Mouse (Mus musculus): ENCODE results near the gene Siah3.
A peak's percentile ranks its signal among the peaks of the same experiment; 100 is the strongest.

The Siah3 gene

GRCm38 (mm10) chr14:75455361-75455742, 430 bp upstream of the Siah3 start:
- no peak for DNase-seq (ENCODE audit: low read depth, low spot score)
- no peaks in the 10 kb centered on the region for H3K27me3 ChIP-seq (ENCODE audit: control insufficient read depth, insufficient read depth, low read length, poor library complexity, severe bottlenecking)
- no peaks in the 10 kb centered on the region for H3K36me3 ChIP-seq (ENCODE audit: control insufficient read depth, insufficient read depth, low read length, poor library complexity, severe bottlenecking)

DNA sequence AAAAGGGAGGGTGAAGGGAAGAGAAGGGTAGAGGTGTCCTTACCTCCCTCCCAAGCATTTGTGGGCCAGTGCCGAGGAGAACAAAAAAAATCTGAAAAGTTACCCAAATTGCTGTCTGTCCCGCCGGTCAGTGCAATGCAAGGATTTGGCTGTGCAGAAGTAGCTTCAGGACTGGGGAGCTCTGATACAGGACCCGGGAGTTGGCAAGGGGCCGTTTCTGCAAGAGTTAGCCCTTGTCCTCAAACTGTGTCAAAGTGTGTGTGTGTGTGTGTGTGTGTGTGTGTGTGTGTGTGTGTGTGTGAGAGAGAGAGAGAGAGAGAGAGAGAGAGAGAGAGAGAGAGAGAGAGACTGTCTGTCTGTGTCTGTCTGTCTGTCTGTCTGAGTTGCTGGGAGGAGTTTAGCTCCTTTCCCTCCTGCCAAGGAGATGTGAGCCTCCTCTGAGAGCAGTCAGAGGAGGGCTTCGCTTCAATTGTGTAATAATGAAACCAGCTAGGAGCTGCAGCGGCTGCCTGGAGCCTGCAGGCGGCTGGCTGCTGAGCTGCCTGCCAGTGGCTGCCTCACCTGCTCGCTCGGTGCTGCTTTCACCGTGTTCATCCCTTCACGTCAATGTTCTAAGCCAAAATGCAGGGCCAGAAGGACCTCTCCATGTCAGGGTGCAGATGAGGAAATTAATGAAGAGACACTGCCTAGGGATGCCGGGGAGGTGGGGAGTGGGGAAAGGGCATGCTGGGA, 873 bp downstream of the Siah3 start:
- DNase-seq (ENCODE audit: low read depth, low spot score), result peak; percentile 44
- Histone ChIP-seq H3K27me3 (ENCODE audit: control insufficient read depth, insufficient read depth, low read length, poor library complexity, severe bottlenecking) (no peaks in the 10 kb centered on the region), H3K36me3 (ENCODE audit: control insufficient read depth, insufficient read depth, low read length, poor library complexity, severe bottlenecking) (no peaks in the 10 kb centered on the region)

GRCm38 (mm10) chr14:75457221-75457600, 1.4 kb downstream of the Siah3 start:
- no peak for DNase-seq (ENCODE audit: low read depth, low spot score)
- no peaks in the 10 kb centered on the region for H3K36me3 ChIP-seq (ENCODE audit: control insufficient read depth, insufficient read depth, low read length, poor library complexity, severe bottlenecking)

DNA sequence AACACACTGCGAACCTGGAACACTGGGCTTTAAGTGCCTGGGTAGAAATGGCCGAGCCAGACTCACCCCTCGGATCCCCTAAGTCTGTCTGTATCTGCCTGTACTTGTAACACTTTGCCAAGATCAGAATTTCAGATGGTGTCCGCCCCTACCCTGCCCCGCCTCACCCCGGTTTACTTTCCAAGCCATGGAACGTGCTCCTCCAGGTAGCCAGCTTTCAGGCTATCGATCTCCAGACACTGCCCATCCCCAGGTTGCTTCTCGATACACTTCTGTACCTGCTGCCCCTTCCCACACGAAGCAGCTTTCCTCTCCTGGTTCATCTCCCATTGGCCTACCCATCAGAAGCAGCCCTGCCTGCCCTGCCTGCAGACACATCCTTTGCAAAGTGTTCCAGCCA, 3.6 kb downstream of the Siah3 start:
- DNase-seq (ENCODE audit: low read depth, low spot score), result no peak
- Histone ChIP-seq H3K27me3 (ENCODE audit: control insufficient read depth, insufficient read depth, low read length, poor library complexity, severe bottlenecking) (no peaks in the 10 kb centered on the region), H3K36me3 (ENCODE audit: control insufficient read depth, insufficient read depth, low read length, poor library complexity, severe bottlenecking) (no peaks in the 10 kb centered on the region)

More at GRCm38 (mm10) chr14:75457221-75457600, 1.4 kb downstream of the Siah3 start:
- H3K27me3 ChIP-seq (ENCODE audit: control insufficient read depth, insufficient read depth, low read length, poor library complexity, severe bottlenecking), result no peaks in the 10 kb centered on the region

DNA sequence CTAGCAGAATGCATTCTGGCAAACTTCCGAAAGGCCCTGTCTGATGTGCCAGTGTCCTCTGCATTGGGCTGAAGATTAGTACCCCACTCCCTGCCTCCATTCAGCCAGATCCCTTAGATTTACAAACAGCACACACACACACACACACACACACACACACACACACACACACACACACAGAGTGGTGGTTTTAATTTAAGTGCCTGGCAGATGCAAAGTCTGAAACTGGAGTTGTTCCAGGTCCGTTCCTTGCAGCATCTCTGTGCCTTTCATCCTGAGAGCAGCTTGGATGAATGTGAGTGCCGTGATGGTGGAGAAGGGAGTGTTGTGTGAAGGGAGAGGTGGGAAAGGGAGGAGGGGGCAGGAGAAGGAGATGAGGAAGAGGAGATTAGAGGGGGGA, 4.2 kb downstream of the Siah3 start:
- Histone ChIP-seq H3K27me3 (ENCODE audit: control insufficient read depth, insufficient read depth, low read length, poor library complexity, severe bottlenecking) (no peaks in the 10 kb centered on the region), H3K36me3 (ENCODE audit: control insufficient read depth, insufficient read depth, low read length, poor library complexity, severe bottlenecking) (no peaks in the 10 kb centered on the region)
- DNase-seq (ENCODE audit: low read depth, low spot score), result no peak

- no peaks in the 10 kb centered on the region for H3K27me3 ChIP-seq (ENCODE audit: control insufficient read depth, insufficient read depth, low read length, poor library complexity, severe bottlenecking)
- DNase-seq (ENCODE audit: low read depth, low spot score), result no peak
- no peaks in the 10 kb centered on the region for H3K36me3 ChIP-seq (ENCODE audit: control insufficient read depth, insufficient read depth, low read length, poor library complexity, severe bottlenecking)
Measured at GRCm38 (mm10) chr14:75460436-75460835, 4.7 kb downstream of the Siah3 start.

GRCm38 (mm10) chr14:75461770-75462169, 6.0 kb downstream of the Siah3 start:
- DNase-seq (ENCODE audit: low read depth, low spot score), result no peak
- no peaks in the 10 kb centered on the region for H3K36me3 ChIP-seq (ENCODE audit: control insufficient read depth, insufficient read depth, low read length, poor library complexity, severe bottlenecking)
- H3K27me3 ChIP-seq (ENCODE audit: control insufficient read depth, insufficient read depth, low read length, poor library complexity, severe bottlenecking), result no peaks in the 10 kb centered on the region

- Histone ChIP-seq H3K27me3 (ENCODE audit: control insufficient read depth, insufficient read depth, low read length, poor library complexity, severe bottlenecking) (no peaks in the 10 kb centered on the region), H3K36me3 (ENCODE audit: control insufficient read depth, insufficient read depth, low read length, poor library complexity, severe bottlenecking) (no peaks in the 10 kb centered on the region)
- no peak for DNase-seq (ENCODE audit: low read depth, low spot score)
Measured at GRCm38 (mm10) chr14:75463171-75463570, 7.4 kb downstream of the Siah3 start.

DNA sequence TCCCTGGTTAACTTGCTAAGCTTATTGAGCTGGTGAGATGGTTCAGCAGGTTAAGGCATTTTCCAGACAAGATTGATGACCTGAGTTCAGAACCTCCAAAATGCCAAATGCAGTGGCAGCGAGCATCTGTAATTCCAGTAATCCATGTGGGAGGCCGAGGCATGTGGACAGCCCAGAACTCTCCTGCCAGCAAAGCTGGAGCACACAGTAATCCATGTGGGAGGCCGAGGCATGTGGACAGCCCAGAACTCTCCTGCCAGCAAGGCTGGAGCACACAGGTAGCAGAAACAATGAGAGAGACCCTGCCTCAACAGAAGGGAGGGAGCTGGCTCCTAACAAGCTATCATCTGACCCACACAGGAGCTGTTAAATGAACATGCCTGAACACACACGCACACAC, 13.2 kb downstream of the Siah3 start:
- Histone ChIP-seq H3K36me3 (ENCODE audit: control insufficient read depth, insufficient read depth, low read length, poor library complexity, severe bottlenecking) (no peaks in the 10 kb centered on the region), H3K27me3 (ENCODE audit: control insufficient read depth, insufficient read depth, low read length, poor library complexity, severe bottlenecking) (no peaks in the 10 kb centered on the region)
- no peak for DNase-seq (ENCODE audit: low read depth, low spot score)

- DNase-seq (ENCODE audit: low read depth, low spot score), result no peak
- no peaks in the 10 kb centered on the region for H3K36me3 ChIP-seq (ENCODE audit: control insufficient read depth, insufficient read depth, low read length, poor library complexity, severe bottlenecking)
Measured at GRCm38 (mm10) chr14:75473061-75473930, 17.5 kb downstream of the Siah3 start.

GRCm38 (mm10) chr14:75475887-75476286, 20.1 kb downstream of the Siah3 start:
- no peaks in the 10 kb centered on the region for H3K27me3 ChIP-seq (ENCODE audit: control insufficient read depth, insufficient read depth, low read length, poor library complexity, severe bottlenecking)
- no peak for DNase-seq (ENCODE audit: low read depth, low spot score)
- H3K36me3 ChIP-seq (ENCODE audit: control insufficient read depth, insufficient read depth, low read length, poor library complexity, severe bottlenecking), result no peaks in the 10 kb centered on the region

More at GRCm38 (mm10) chr14:75473061-75473930, 17.5 kb downstream of the Siah3 start:
- H3K27me3 ChIP-seq (ENCODE audit: control insufficient read depth, insufficient read depth, low read length, poor library complexity, severe bottlenecking), result no peaks in the 10 kb centered on the region

DNA sequence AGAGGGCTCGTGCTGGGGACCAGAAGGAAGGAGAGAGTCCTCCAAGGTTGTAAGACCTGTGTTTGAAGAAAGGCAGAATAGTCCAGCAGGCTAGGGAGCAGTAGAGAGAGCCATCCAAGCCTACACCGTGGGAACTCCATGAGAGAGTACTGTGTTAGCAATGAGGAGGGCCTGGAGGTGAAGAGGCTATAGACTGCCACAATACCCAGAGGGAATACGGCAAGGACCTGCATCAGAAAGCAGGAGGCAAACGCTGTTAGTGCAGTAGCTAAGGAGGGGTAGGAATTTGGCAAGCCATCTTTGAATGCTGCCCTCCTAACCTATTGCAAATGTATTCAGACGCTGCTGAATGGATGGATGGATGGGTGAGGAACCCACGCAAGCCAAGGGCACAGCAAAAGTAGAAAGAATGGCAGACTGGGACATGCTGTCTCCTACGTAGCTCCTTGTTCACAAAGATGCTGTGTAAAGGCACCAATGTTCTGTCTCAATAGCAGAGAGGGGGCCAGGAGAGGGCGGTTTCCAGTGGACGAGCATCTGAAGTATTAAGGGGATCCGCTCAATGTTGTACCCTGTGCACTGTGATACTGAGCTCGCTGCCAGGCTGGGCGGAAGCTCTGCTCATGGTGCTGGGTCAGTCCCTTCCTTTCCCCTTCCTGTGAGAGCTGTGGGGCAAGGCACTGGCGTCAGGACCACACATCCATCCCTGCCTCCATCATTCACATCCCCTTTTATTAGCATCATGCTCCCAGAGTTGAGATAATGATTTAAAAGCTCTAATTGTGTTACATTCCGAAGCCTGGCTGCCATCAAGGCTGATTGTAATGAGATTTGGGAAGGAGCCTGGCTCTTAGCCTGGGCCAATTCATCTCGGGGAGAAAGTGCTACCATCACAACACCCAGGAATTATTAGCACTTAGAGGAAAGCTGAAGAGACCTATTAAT, 26.7 kb downstream of the Siah3 start:
- Histone ChIP-seq H3K27me3 (ENCODE audit: control insufficient read depth, insufficient read depth, low read length, poor library complexity, severe bottlenecking) (no peaks in the 10 kb centered on the region), H3K36me3 (ENCODE audit: control insufficient read depth, insufficient read depth, low read length, poor library complexity, severe bottlenecking) (no peaks in the 10 kb centered on the region)
- no peak for DNase-seq (ENCODE audit: low read depth, low spot score)

- Histone ChIP-seq H3K27me3 (ENCODE audit: control insufficient read depth, insufficient read depth, low read length, poor library complexity, severe bottlenecking) (no peaks in the 10 kb centered on the region), H3K36me3 (ENCODE audit: control insufficient read depth, insufficient read depth, low read length, poor library complexity, severe bottlenecking) (no peaks in the 10 kb centered on the region)
- no peak for DNase-seq (ENCODE audit: low read depth, low spot score)
Measured at GRCm38 (mm10) chr14:75483176-75483546, 27.4 kb downstream of the Siah3 start.

DNA sequence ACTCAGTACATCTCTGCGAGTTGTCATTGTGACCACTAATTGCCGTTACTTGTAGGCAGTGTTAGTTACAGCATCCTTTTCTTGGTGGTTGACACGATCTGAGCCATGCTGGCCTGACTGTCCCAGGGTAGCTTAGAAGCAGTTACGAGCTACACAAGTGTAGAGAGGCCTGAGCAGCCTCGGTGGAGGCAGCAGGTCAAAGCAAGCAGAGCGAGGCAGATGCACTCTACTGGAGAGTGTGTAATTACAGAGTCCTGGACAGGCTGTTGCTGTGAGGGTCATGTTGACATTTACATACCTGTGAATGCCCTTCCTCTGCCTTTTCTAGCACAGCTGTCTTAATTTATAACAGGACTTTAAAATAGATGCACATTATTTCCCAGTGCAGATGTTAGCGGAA, 32.1 kb downstream of the Siah3 start:
- Histone ChIP-seq H3K27me3 (ENCODE audit: control insufficient read depth, insufficient read depth, low read length, poor library complexity, severe bottlenecking) (no peaks in the 10 kb centered on the region), H3K36me3 (ENCODE audit: control insufficient read depth, insufficient read depth, low read length, poor library complexity, severe bottlenecking) (no peaks in the 10 kb centered on the region)
- DNase-seq (ENCODE audit: low read depth, low spot score), result no peak
